Mouse (Mus musculus): Measurements from ENCODE around the gene Rbm12.

Gene Rbm12

GRCm38 (mm10) chr2:156079674-156080073 is 32.1 kb downstream of the Rbm12 start:
- DNase-seq (ENCODE audit: low spot score in 2 of 2), result no peak

DNA sequence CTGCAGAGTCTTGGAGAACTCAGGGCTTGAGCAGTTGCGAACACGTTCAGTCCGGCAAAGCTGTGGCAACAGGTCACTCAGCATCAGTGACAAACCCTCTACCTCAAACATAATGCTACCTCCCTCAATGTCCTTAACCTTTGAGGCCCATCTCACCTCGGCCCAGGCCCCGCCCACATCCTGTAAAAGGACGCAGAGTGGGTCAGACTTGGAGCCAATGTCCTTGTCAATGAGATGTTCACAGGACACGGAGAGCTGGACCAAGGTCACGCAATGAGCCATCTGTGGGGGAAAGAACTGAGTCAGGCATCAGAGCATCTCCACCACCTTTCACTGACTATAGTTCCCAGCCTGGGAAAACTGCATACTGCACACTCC is 32.6 kb downstream of the Rbm12 start:
- DNase-seq (ENCODE audit: low spot score in 2 of 2), result no peak

- DNase-seq (ENCODE audit: low spot score in 2 of 2), result no peak
These were observed 33.2 kb downstream of the Rbm12 start for GRCm38 (mm10) chr2:156078421-156079182.

- DNase-seq (ENCODE audit: low spot score in 2 of 2), result no peak
These were observed 34.3 kb downstream of the Rbm12 start for GRCm38 (mm10) chr2:156077461-156077860.

DNA sequence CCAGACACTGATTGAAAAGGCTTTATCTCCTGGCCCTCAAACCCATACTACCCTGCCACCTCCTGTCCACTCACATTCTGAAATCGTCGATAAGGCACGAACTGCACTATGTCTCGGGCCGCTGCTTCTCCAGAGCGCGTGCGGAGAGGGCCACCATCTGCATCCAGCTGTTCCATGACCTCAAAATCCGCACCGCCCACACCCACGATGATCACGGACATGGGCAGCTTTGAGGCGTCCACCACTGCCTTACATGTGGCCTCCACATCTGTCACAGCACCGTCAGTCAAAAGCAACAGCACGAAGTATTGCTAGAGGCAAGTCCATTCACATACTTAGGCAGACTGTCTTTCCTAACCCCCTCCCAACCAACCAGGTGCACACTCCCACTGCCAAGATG is 38.1 kb downstream of the Rbm12 start:
- no peak for DNase-seq (ENCODE audit: low spot score in 2 of 2)

GRCm38 (mm10) chr2:156071236-156071635 is 40.5 kb downstream of the Rbm12 start:
- no peak for DNase-seq (ENCODE audit: low spot score in 2 of 2)

DNA sequence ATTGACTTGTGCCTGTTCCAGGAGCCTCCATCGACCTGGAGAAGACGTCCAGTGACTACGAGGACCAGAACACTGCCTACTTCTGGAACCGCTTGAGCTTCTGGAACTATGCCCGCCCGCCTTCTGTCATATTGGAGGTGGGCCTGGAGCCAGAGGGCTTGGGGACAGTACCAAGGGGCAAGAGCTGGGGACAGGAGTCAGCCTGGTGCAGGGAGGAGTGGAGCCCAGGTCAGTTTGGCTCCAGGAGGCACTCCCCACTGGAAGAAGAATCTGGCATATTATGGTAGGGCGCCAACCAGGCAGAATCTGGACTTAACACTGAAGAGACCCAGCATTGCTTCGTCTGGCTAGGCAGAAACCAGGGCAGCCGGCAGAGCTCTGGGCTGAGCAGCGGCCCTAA is 43.9 kb downstream of the Rbm12 start:
- no peak for DNase-seq (ENCODE audit: low spot score in 2 of 2)

DNA sequence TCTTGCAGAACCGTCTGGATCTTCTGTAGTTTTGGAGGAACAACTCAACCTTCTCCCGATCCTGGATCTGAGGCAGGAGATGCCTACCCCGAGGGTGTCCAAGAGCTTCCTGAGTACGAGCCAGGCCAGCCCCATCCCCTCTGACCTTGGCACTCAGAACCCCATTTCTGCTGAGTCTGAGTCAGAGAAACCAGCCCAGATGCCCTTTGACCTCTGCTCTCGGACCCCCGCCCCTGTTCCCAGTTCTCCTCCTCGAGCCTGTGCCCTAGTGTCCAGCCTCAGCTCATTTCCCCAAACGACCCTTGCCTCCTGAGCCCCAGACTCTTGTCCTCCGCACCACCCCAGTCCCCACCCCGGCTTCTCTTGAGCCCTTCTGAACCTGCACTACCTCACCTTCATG is 45.7 kb downstream of the Rbm12 start:
- DNase-seq (ENCODE audit: low spot score in 2 of 2), result no peak

DNA sequence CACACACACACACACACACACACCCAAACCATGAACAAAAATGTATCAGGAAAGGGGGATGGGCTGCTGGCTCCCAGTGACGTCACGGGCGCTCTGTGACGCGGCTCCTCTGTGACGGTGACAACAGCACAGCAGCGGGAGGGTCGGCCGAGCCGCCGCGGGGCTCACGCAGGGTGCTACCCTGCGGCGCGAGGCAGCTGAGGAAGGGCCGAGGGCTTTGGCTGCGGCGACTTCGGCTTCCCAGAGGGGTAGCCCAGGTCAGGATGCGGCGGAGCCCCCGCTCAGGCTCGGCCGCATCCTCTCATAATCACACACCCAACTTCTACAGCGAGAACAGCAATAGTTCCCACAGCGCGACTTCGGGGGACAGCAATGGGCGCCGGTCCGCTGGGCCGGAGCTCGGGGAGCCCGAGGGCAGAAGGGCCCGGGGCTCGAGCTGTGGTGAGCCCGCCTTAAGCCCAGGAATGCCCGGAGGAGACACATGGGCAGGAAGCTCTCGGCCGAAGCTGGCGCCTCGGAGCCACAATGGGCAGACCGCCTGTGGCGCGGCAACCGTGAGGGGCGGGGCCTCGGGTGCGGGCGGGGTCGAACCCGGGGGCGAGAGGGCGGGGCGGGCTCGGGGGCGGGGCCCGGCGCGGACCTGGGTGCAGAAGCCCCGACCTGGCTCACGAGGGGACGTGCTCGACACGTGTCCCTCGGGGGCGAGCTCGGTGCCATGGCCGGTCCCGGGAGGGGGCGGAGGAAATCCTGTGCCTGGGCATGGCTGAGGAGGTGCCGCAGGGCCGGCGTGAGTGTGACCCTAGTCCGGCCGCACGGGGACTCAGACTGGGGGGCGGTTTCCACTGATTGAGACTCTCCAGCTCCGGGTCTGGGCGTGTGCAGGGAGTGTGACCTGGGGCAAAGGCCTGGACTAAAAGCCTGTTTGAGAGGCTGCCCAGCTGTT is 46.4 kb downstream of the Rbm12 start, which contains the start of gene Spag4:
Spag4 (plus strand) TSS at position 77 of the 943 bp plus-strand sequence.
- DNase-seq (ENCODE audit: low spot score in 2 of 2), result peak; percentile 53 to 72

GRCm38 (mm10) chr2:156052816-156053215 is 59.0 kb downstream of the Rbm12 start, which contains the start of gene Fer1l4:
Gene Fer1l4 (minus strand): TSS chr2:156052947.
- DNase-seq (ENCODE audit: low spot score in 2 of 2), result peak; percentile 69 to 82

DNA sequence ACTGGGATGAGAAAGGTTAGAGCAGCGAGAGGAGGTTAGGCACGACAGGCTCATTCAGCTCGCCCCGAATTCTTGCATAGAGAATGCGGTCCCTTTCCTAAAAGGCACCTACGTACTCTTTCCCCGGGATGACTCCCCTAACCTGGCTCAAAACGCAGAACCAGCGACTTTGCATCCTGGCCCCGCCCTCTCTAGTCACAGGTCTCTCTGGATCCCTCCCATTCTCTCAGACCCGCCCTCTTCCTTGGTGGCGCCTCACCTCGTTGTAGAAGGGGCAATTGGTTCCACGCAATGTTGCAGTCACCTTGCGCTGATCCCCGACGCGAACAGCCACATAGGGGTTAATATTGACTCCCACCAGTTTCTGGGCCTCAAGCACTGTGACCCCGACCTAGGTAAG is 63.8 kb downstream of the Rbm12 start:
- no peak for DNase-seq (ENCODE audit: low spot score in 2 of 2)

DNA sequence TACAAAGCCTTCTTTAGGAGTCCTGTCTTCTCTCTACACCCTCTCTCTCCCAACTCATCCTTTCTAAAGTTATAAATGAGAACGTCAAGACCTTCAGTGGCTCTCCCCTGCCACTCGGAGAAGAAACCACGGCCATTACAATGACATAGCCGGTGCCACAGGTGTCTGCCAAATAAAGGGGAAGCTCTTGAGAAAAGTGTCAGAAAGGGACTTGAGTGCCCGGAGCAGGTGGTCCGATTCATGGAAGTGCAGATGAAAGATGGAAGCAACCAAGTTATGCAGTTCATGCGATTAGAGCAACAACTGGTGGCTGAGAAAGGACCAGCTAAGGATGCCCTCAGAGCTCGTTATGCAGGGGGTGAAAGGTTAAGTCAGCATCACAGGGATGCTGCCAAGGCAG is 68.9 kb downstream of the Rbm12 start:
- no peak for DNase-seq (ENCODE audit: low spot score in 2 of 2)

All from urinary bladder, adult 18-20 months (tissue).